Mouse (Mus musculus) embryonic fibroblast, embryonic 13.5 days (primary cell): Measurements from ENCODE around the gene Zfp426. TPM values are rescaled to one million over a fixed set of nuclear protein-coding genes. Genes with fewer than 3 reads are reported as not detected.
A peak's percentile ranks its signal among the peaks of the same experiment; 100 is the strongest.

Source experiments
- H3K27ac ChIP-seq: 2 replicates; pipeline ENCODE4 v1.5.1; 2012; ENCODE audit warnings: low read length, control low read depth, inconsistent platforms; ENCODE audit not compliant: insufficient read depth
- H3K4me1 ChIP-seq: 2 replicates; pipeline ENCODE4 v1.6.1; 2011; ENCODE audit warnings: low read length; ENCODE audit not compliant: control insufficient read depth, insufficient read depth
- H3K4me3 ChIP-seq: 2 replicates; pipeline ENCODE4 v1.5.1; 2011; ENCODE audit warnings: mild to moderate bottlenecking, control low read depth, low read length; ENCODE audit not compliant: insufficient read depth
- CTCF ChIP-seq: IDR thresholded peaks from 2 replicates; pipeline ENCODE4 v1.5.1; 2011; ENCODE audit warnings: mild to moderate bottlenecking, control low read depth, low read length, moderate library complexity, borderline replicate concordance; ENCODE audit not compliant: insufficient read depth
- POLR2A ChIP-seq: IDR thresholded peaks from 2 replicates; pipeline ENCODE4 v1.6.1; 2011; ENCODE audit warnings: low read depth, mild to moderate bottlenecking, control low read depth, low read length, moderate library complexity
- polyA plus RNA-seq: library from polyadenylated mRNA; stranded (reverse); fragments of >200 nt; gene quantifications from 2 replicates; pipeline ENCODE4 v1.2.4, GENCODE M21; 2011; ENCODE audit warnings: low read depth; ENCODE audit not compliant: missing spikeins, insufficient read length

Zfp426 gene
- polyA plus RNA-seq, 1 experiment = 20.5 TPM

GRCm38 (mm10) chr9:20466761-20467442, 25.6 kb downstream of the Zfp426 start:
- TF ChIP-seq CTCF (0 out of 2 replicates have a peak, but pooled peaks have one; percentile 29), POLR2A (no peak)
- Histone ChIP-seq H3K4me1 (no peaks in the 10 kb centered on the region), H3K27ac (no peak overlapping the region), H3K4me3 (no peak overlapping the region)

GRCm38 (mm10) chr9:20459377-20460317, 32.9 kb downstream of the Zfp426 start, which contains the start of gene Zfp26:
Zfp26 (minus strand) TSS chr9:20460162.
- Histone ChIP-seq H3K4me3 (peak within 1 kb of the TSS; percentile 89), H3K27ac (peak within 1 kb of the TSS; percentile 93)
- TF ChIP-seq POLR2A (peak; percentile 54; the same call in 1 of the 2 replicates), CTCF (no peak)

GRCm38 (mm10) chr9:20453647-20454046, 38.9 kb downstream of the Zfp426 start:
- H3K27ac ChIP-seq = no peak overlapping the region
- H3K4me1 ChIP-seq = peaks cover 2% of the 10 kb centered on the region; the same call in 1 of the 2 replicates
- no peak for TF ChIP-seq POLR2A
- TF ChIP-seq CTCF = no peak
- no peak overlapping the region for H3K4me3 ChIP-seq

More at GRCm38 (mm10) chr9:20459377-20460317, 32.9 kb downstream of the Zfp426 start, which contains the start of gene Zfp26:
- H3K4me1 ChIP-seq = peaks cover 2% of the 10 kb centered on the region; the same call in 1 of the 2 replicates

- H3K27ac ChIP-seq = no peak overlapping the region
- TF ChIP-seq POLR2A (no peak), CTCF (no peak)
- no peak overlapping the region for H3K4me3 ChIP-seq
- H3K4me1 ChIP-seq = no peaks in the 10 kb centered on the region
Measured at GRCm38 (mm10) chr9:20451493-20451892, 41.1 kb downstream of the Zfp426 start.

GRCm38 (mm10) chr9:20443183-20443783, 49.3 kb downstream of the Zfp426 start:
- Histone ChIP-seq H3K4me1 (no peaks in the 10 kb centered on the region), H3K4me3 (no peak overlapping the region), H3K27ac (no peak overlapping the region)
- TF ChIP-seq CTCF (no peak), POLR2A (no peak)

GRCm38 (mm10) chr9:20430004-20430403, 62.5 kb downstream of the Zfp426 start:
- TF ChIP-seq POLR2A (no peak), CTCF (no peak)
- Histone ChIP-seq H3K4me3 (no peak overlapping the region), H3K4me1 (no peaks in the 10 kb centered on the region), H3K27ac (no peak overlapping the region)

Other genes with a start within 250 kb of the Zfp426 start
- not detected in 2 replicates for gene Olfr39, start 210.4 kb downstream of the Zfp426 start, polyA plus RNA-seq
- gene Olfr873, start 194.2 kb downstream of the Zfp426 start, polyA plus RNA-seq = 0.18 TPM in 1 of 2 replicates, not detected in the other
- gene Olfr18, start 156.7 kb downstream of the Zfp426 start, polyA plus RNA-seq = not detected in 2 replicates
- gene Zfp560, start 107.6 kb downstream of the Zfp426 start, polyA plus RNA-seq = 15.1 and 17.5 TPM in 2 replicates
- gene Zfp26, start 32.6 kb downstream of the Zfp426 start, polyA plus RNA-seq = 31.4 and 33.7 TPM in 2 replicates
- gene Zfp266, start 28.7 kb upstream of the Zfp426 start, polyA plus RNA-seq = 74.5 and 108 TPM in 2 replicates
- gene Zfp846, start 88.5 kb upstream of the Zfp426 start, polyA plus RNA-seq = 9.1 TPM in 2 replicates
- 243 and 252 TPM in 2 replicates for gene Ubl5, start 150.1 kb upstream of the Zfp426 start, polyA plus RNA-seq
- gene Fbxl12, start 152.0 kb upstream of the Zfp426 start, polyA plus RNA-seq = 18.3 and 18.9 TPM in 2 replicates
- 18.6 and 20.3 TPM in 2 replicates for gene Pin1, start 159.3 kb upstream of the Zfp426 start, polyA plus RNA-seq